Mouse (Mus musculus) CH12.LX (cell line): ENCODE results near the gene Pheta1. TPM values are rescaled to one million over a fixed set of nuclear protein-coding genes. Genes with fewer than 3 reads are reported as not detected.

Source experiments
- DNase-seq: peaks from one replicate; pipeline ENCODE4 v3.0.0-alpha.2; 2013; ENCODE audit errors: extremely low read depth
- H3K27ac ChIP-seq: 2 replicates; pipeline ENCODE4 v1.5.1; 2012; ENCODE audit warnings: low read depth, mild to moderate bottlenecking, control low read depth, moderate library complexity; ENCODE audit not compliant: insufficient read depth
- H3K27me3 ChIP-seq: replicated peaks from 2 replicates; pipeline ENCODE3; 2012; ENCODE audit warnings: inconsistent platforms
- H3K36me3 ChIP-seq, 2 experiments: replicated peaks in 1 of 2; 2 replicates each; pipeline versions ENCODE3 to v1.6.1; 2012; ENCODE audit warnings: inconsistent platforms in 1 of 2, low read length in 1 of 2, mild to moderate bottlenecking in 1 of 2, mixed read lengths in 1 of 2, moderate library complexity in 1 of 2; ENCODE audit not compliant: control insufficient read depth in 1 of 2, insufficient read depth in 1 of 2
- H3K4me1 ChIP-seq, 2 experiments: 2 replicates each; pipeline ENCODE4 v1.6.1; 2012; ENCODE audit warnings: inconsistent platforms in 1 of 2, moderate library complexity in 1 of 2; ENCODE audit not compliant: insufficient read depth in 2 of 2, control insufficient read depth in 1 of 2
- H3K4me2 ChIP-seq: 2 replicates; pipeline ENCODE4 v1.6.1; 2012; ENCODE audit warnings: low read depth, mild to moderate bottlenecking, control low read depth; ENCODE audit not compliant: poor library complexity, insufficient read depth, severe bottlenecking
- H3K4me3 ChIP-seq, 3 experiments: fragments of 150-350 bp in 1 of 3; sonication (generic) in 1 of 3; replicated peaks in 1 of 3; 2 replicates each; pipeline versions ENCODE3 to v1.5.1; 2011 to 2012; ENCODE audit warnings: low read depth in 2 of 3, low read length in 2 of 3, mild to moderate bottlenecking in 2 of 3, moderate library complexity in 2 of 3, control low read depth in 1 of 3, improper control_type of control experiment in 1 of 3, inconsistent platforms in 1 of 3, mixed read lengths in 1 of 3; ENCODE audit not compliant: poor library complexity in 1 of 3
- H3K79me2 ChIP-seq: replicated peaks from 2 replicates; pipeline ENCODE4 v1.6.1; 2012; ENCODE audit warnings: mild to moderate bottlenecking, moderate library complexity; ENCODE audit not compliant: control insufficient read depth, poor library complexity, insufficient read depth, severe bottlenecking; ENCODE audit errors: extremely low read depth
- H3K9ac ChIP-seq: 2 replicates; pipeline ENCODE4 v1.6.1; 2012; ENCODE audit warnings: low read depth, mild to moderate bottlenecking, control low read depth, moderate library complexity; ENCODE audit not compliant: insufficient read depth
- H3K9me3 ChIP-seq: replicated peaks from 2 replicates; pipeline ENCODE3; 2012; ENCODE audit warnings: low read length, inconsistent platforms, mixed read lengths
- BHLHE40 ChIP-seq: IDR thresholded peaks from 2 replicates; pipeline ENCODE4 v1.6.1; 2011; ENCODE audit warnings: mild to moderate bottlenecking, low read depth, low read length, improper control_type of control experiment
- CHD1 ChIP-seq: IDR thresholded peaks from 2 replicates; pipeline ENCODE4 v1.6.1; 2012; ENCODE audit warnings: low read depth, low read length, improper control_type of control experiment, inconsistent platforms
- CHD2 ChIP-seq: IDR thresholded peaks from 2 replicates; pipeline ENCODE4 v1.6.1; 2011; ENCODE audit warnings: low read length, improper control_type of control experiment
- CTCF ChIP-seq, 2 experiments: IDR thresholded peaks in 1 of 2; conservative IDR thresholded peaks in 1 of 2; 2 replicates each; pipeline ENCODE4 v1.5.1; 2011 to 2012; ENCODE audit warnings: low read depth in 2 of 2, low read length in 2 of 2, improper control_type of control experiment in 1 of 2, inconsistent platforms in 1 of 2, mild to moderate bottlenecking in 1 of 2, moderate library complexity in 1 of 2
- EP300 ChIP-seq: IDR thresholded peaks from 2 replicates; pipeline ENCODE4 v1.6.1; 2011; ENCODE audit warnings: low read length, improper control_type of control experiment
- GABPA ChIP-seq: IDR thresholded peaks from 2 replicates; pipeline ENCODE4 v1.6.1; 2012; ENCODE audit warnings: low read depth, low read length, improper control_type of control experiment, inconsistent platforms; ENCODE audit not compliant: insufficient replicate concordance
- IRF4 ChIP-seq: IDR thresholded peaks from 2 replicates; pipeline ENCODE4 v1.6.1; 2014; ENCODE audit warnings: low read depth, mild to moderate bottlenecking, inconsistent platforms, low read length, improper control_type of control experiment
- JUN ChIP-seq: IDR thresholded peaks from 2 replicates; pipeline ENCODE4 v1.6.1; 2011; ENCODE audit warnings: low read depth, mild to moderate bottlenecking, low read length, improper control_type of control experiment, moderate library complexity; ENCODE audit not compliant: insufficient read depth
- KAT2A ChIP-seq: IDR thresholded peaks from 2 replicates; pipeline ENCODE4 v1.6.1; 2012; ENCODE audit warnings: low read length, improper control_type of control experiment, inconsistent platforms; ENCODE audit not compliant: insufficient replicate concordance
- MEF2A ChIP-seq: IDR thresholded peaks from 2 replicates; pipeline ENCODE4 v1.6.1; 2014; ENCODE audit warnings: low read depth, mild to moderate bottlenecking, inconsistent platforms, low read length, improper control_type of control experiment, borderline replicate concordance
- MYC ChIP-seq: IDR thresholded peaks from 2 replicates; pipeline ENCODE4 v1.6.1; 2011; ENCODE audit warnings: low read depth, mild to moderate bottlenecking, improper control_type of control experiment, low read length
- RAD21 ChIP-seq: IDR thresholded peaks from 2 replicates; pipeline ENCODE4 v1.6.1; 2011; ENCODE audit warnings: low read depth, mild to moderate bottlenecking, low read length, improper control_type of control experiment, moderate library complexity
- RCOR1 ChIP-seq: conservative IDR thresholded peaks from 2 replicates; pipeline ENCODE4 v1.6.1; 2012; ENCODE audit warnings: low read depth, mild to moderate bottlenecking, inconsistent platforms, low read length, improper control_type of control experiment
- SIN3A ChIP-seq: IDR thresholded peaks from 2 replicates; pipeline ENCODE4 v1.6.1; 2012; ENCODE audit warnings: low read length, improper control_type of control experiment, inconsistent platforms
- USF2 ChIP-seq: conservative IDR thresholded peaks from 2 replicates; pipeline ENCODE4 v1.6.1; 2011; ENCODE audit warnings: low read depth, low read length, improper control_type of control experiment
- ZC3H11A ChIP-seq: IDR thresholded peaks from 2 replicates; pipeline ENCODE4 v1.6.1; 2012; ENCODE audit warnings: low read depth, mild to moderate bottlenecking, inconsistent platforms, low read length, improper control_type of control experiment
- ZKSCAN1 ChIP-seq: IDR thresholded peaks from 2 replicates; pipeline ENCODE4 v1.6.1; 2012; ENCODE audit warnings: low read depth, inconsistent platforms, low read length, improper control_type of control experiment, borderline replicate concordance
- ZMIZ1 ChIP-seq: IDR thresholded peaks from 2 replicates; pipeline ENCODE4 v1.6.1; 2012; ENCODE audit warnings: low read depth, mild to moderate bottlenecking, inconsistent platforms, low read length, improper control_type of control experiment
- dilution Hi-C: fragments of 300-500 bp; cut with MboI; formaldehyde crosslinking; loops from 2 replicates; pipeline ENCODE4 v1.14.3; 2020; ENCODE audit warnings: low sequenced_read_pairs; ENCODE audit not compliant: extremely low pct_unique_long_range_greater_than_20kb, extremely low pct_ligation_motif_present
- in situ Hi-C: fragments of 300-500 bp; cut with MboI; formaldehyde crosslinking; loops from 3 replicates; pipeline ENCODE4 v1.14.3; 2019; ENCODE audit warnings: low sequenced_read_pairs, low pct_ligation_motif_present, low pct_unique_long_range_greater_than_20kb, mixed read lengths
- polyA plus RNA-seq: library from polyadenylated mRNA; unstranded; fragments of >175 nt; gene quantifications from 2 replicates; pipeline ENCODE4 v1.2.1, GENCODE M21; 2012; ENCODE audit warnings: low read depth; ENCODE audit not compliant: insufficient read length
- total RNA-seq, 2 experiments: library from RNA; depleted of rRNA; stranded (reverse); fragments of 300-350 nt in 1 of 2; fragments of >200 nt in 1 of 2; gene quantifications; 2 replicates each; pipeline ENCODE4 v1.2.3; 2012 to 2014

The Pheta1 gene
- total and polyA plus RNA-seq, 3 experiments = 1.4 to 4.5 (median 2.0) TPM

DNA sequence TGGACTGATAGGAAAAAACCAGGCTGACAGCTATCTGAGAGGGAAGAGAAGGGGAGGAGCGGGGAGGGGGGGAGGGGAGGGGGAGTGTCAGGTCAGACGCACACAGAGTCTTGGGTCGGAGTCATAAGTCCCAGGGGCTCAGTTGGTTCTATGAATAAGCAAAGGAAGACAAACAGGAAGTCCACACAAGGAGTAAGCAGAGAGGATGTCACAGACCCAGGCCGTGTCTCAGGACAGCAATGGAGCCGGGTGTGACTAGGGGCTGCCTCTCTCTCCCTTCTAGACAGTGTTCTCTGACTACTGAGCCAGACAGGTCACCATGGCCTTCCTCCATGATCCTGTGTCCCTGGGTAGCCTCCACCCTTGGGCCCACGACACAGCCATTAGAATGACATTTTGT, 22.0 kb downstream of the Pheta1 start:
- peaks cover 57% of the 10 kb centered on the region for H3K27me3 ChIP-seq
- H3K79me2 ChIP-seq = no peaks in the 10 kb centered on the region
- H3K9ac ChIP-seq = no peak overlapping the region
- H3K9me3 ChIP-seq = peaks cover under 1% of the 10 kb centered on the region
- no peak overlapping the region for H3K27ac ChIP-seq
- no peak overlapping the region for H3K4me3 ChIP-seq
- H3K4me1 ChIP-seq = peaks cover 0 to 5% of the 10 kb centered on the region in 2 experiments; a peak in 2 of 4 replicates
- in situ Hi-C loops = loop anchor here (5.0 kb wide), 2 partner anchors 66 to 221 kb away; no protein-coding TSS in a partner anchor
- no peak for DNase-seq
- TF ChIP-seq RAD21 (no peak), EP300 (no peak), CTCF (conservative IDR thresholded peaks at IDR 0.05 in 1 of 2, IDR thresholded peaks at IDR 0.05 in 1 of 2; ENCODE audit: low read depth in 2 of 2, low read length in 2 of 2) (no peak), CHD2 (no peak), MYC (no peak), MEF2A (no peak), JUN (no peak), CHD1 (no peak), SIN3A (no peak), RCOR1 (no peak), USF2 (no peak), ZMIZ1 (no peak), KAT2A (no peak)
- TF ChIP-seq, all 38 proteins: peak for 0
- dilution Hi-C loops = no loop called here
- Histone ChIP-seq H3K36me3 (no peaks in the 10 kb centered on the region), H3K4me2 (no peak overlapping the region)

DNA sequence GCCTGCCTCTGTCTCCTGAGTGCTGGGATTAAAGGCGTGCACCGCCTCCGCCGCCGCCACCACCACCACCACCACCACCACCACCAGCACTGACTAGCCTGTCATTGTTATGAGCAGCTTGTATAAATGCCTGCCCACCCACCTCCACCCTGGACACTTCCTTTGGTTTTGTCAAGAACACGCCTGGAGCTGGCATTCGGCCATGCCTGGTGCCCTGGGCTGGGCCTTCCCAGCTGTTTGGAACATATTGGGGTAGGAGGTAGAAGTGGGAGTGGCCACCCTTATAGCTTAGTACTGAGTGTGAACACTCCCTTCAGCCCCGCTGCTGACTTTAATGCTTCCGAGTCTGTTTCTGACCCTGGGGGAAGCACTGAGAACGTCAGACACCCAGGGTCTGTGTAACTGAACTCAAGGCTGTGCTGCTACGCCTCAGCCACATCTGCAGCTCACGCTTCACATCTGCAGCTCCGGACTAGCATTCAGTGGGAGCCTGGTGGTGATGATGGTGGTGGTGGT, 22.8 kb downstream of the Pheta1 start:
- Histone ChIP-seq H3K4me3 (no peak overlapping the region), H3K79me2 (no peaks in the 10 kb centered on the region), H3K27ac (no peak overlapping the region), H3K4me1 (peaks cover 0 to 5% of the 10 kb centered on the region in 2 experiments; a peak in 2 of 4 replicates), H3K9ac (no peak overlapping the region), H3K36me3 (no peaks in the 10 kb centered on the region), H3K27me3 (peaks cover 55% of the 10 kb centered on the region), H3K9me3 (peaks cover 8% of the 10 kb centered on the region), H3K4me2 (no peak overlapping the region)
- DNase-seq = no peak
- dilution Hi-C loops = no loop called here
- no peak for TF ChIP-seq IRF4
- no peak for TF ChIP-seq RCOR1
- no peak for TF ChIP-seq ZC3H11A
- no peak for TF ChIP-seq GABPA
- no peak for TF ChIP-seq ZKSCAN1
- no peak for TF ChIP-seq BHLHE40
- TF ChIP-seq MEF2A = no peak
- in situ Hi-C loops = loop anchor here (5.0 kb wide), 2 partner anchors 66 to 221 kb away; no protein-coding TSS in a partner anchor
